Mouse (Mus musculus) liver, postnatal 0 days (tissue): ENCODE measurements around the gene Kctd19. TPM values are rescaled to one million over a fixed set of nuclear protein-coding genes. Genes with fewer than 3 reads are reported as not detected.

Experiments
- ATAC-seq: fragments of 200-750 bp; cut with Nextera tagmentation; 2 replicates; pipeline ENCODE4 v1.8.0; 2017; ENCODE audit warnings: mild to moderate bottlenecking, moderate library complexity
- DNase-seq: peaks from one replicate; pipeline ENCODE4 v3.0.0-alpha.2; 2016
- H3K27ac ChIP-seq: fragments of 300-500 bp; sonication (generic); 2 replicates; pipeline ENCODE4 v1.5.1; 2014; ENCODE audit warnings: antibody characterized with exemption, moderate library complexity, mild to moderate bottlenecking, low read depth
- H3K27me3 ChIP-seq: fragments of 300-500 bp; sonication (generic); 2 replicates; pipeline ENCODE4 v1.6.1; 2014; ENCODE audit warnings: low read length, control low read depth, mixed read lengths; ENCODE audit not compliant: insufficient read depth
- H3K36me3 ChIP-seq: fragments of 300-500 bp; sonication (generic); replicated peaks from 2 replicates; pipeline ENCODE4 v1.6.1; 2014; ENCODE audit warnings: mild to moderate bottlenecking, control low read depth, low read length, moderate library complexity, mixed read lengths; ENCODE audit not compliant: insufficient read depth
- H3K4me1 ChIP-seq: fragments of 300-500 bp; sonication (generic); 2 replicates; pipeline ENCODE4 v1.6.1; 2014; ENCODE audit warnings: antibody characterized with exemption, mild to moderate bottlenecking, control low read depth; ENCODE audit not compliant: insufficient read depth
- H3K4me2 ChIP-seq: fragments of 300-500 bp; sonication (generic); 2 replicates; pipeline ENCODE4 v1.6.1; 2014; ENCODE audit warnings: low read depth, mild to moderate bottlenecking, low read length, moderate library complexity, mixed read lengths
- H3K4me3 ChIP-seq: fragments of 300-500 bp; sonication (generic); 2 replicates; pipeline ENCODE4 v1.5.1; 2014; ENCODE audit warnings: low read depth, low read length
- H3K9ac ChIP-seq: fragments of 300-500 bp; sonication (generic); replicated peaks from 2 replicates; pipeline ENCODE4 v1.6.1; 2014; ENCODE audit warnings: mild to moderate bottlenecking, moderate library complexity
- H3K9me3 ChIP-seq: fragments of 300-500 bp; sonication (generic); 2 replicates; pipeline ENCODE4 v1.6.1; 2016; ENCODE audit warnings: mild to moderate bottlenecking, control low read depth, low read length, mixed read lengths
- CTCF ChIP-seq: sonication (generic); IDR thresholded peaks from 2 replicates; pipeline ENCODE4 v1.5.1; 2016; ENCODE audit warnings: antibody characterized with exemption, low read depth
- EP300 ChIP-seq: IDR thresholded peaks from 2 replicates; pipeline ENCODE4 v1.6.1; 2016; ENCODE audit warnings: antibody characterized with exemption, low read depth, mild to moderate bottlenecking
- WGBS: fragments of 180-500 bp; shearing (Covaris S2); extraction: QIAGEN DNeasy Blood & Tissue Kit; methylation state at CpG from one replicate; pipeline ENCODE4 v1.1.7; 2014; ENCODE audit not compliant: insufficient replicate concordance; 5-methylcytosine and 5-hydroxymethylcytosine counted together
- polyA plus RNA-seq: library from polyadenylated mRNA; unstranded; fragments of >200 nt; fragmentation: Nextera tagmentation; extraction: Ambion mirVana; gene quantifications from 2 replicates; pipeline ENCODE4 v1.2.1, GENCODE M21; 2015

The Kctd19 gene
- polyA plus RNA-seq, 1 experiment from 2014 or later, result not detected

- no peaks in the 10 kb centered on the region for H3K36me3 ChIP-seq
- no peak for TF ChIP-seq EP300
- no peak for TF ChIP-seq CTCF
- ATAC-seq (no peak), DNase-seq (no peak)
- no peak overlapping the region for H3K4me2 ChIP-seq
- H3K9ac ChIP-seq, result no peak overlapping the region
- no peak overlapping the region for H3K27ac ChIP-seq
- H3K27me3 ChIP-seq, result no peaks in the 10 kb centered on the region
- no peak overlapping the region for H3K4me3 ChIP-seq
- no peaks in the 10 kb centered on the region for H3K9me3 ChIP-seq
- WGBS, result 70% methylated on average over 7 of the region's 7 CpGs
- H3K4me1 ChIP-seq, result no peaks in the 10 kb centered on the region
Measured at GRCm38 (mm10) chr8:105431743-105432515, 18.6 kb upstream of the Kctd19 start.

GRCm38 (mm10) chr8:105426878-105427277 lies 13.6 kb upstream of the Kctd19 start:
- H3K36me3 ChIP-seq, result no peaks in the 10 kb centered on the region
- 36% methylated on average over 6 of the region's 6 CpGs for WGBS
- TF ChIP-seq EP300 (no peak), CTCF (no peak)
- no peak overlapping the region for H3K4me3 ChIP-seq
- no peak for DNase-seq
- no peak for ATAC-seq
- no peaks in the 10 kb centered on the region for H3K27me3 ChIP-seq
- H3K9me3 ChIP-seq, result no peaks in the 10 kb centered on the region
- no peak overlapping the region for H3K4me2 ChIP-seq
- H3K4me1 ChIP-seq, result no peaks in the 10 kb centered on the region
- H3K9ac ChIP-seq, result no peak overlapping the region
- H3K27ac ChIP-seq, result no peak overlapping the region

GRCm38 (mm10) chr8:105422006-105422405 lies 8.7 kb upstream of the Kctd19 start:
- ATAC-seq (no peak), DNase-seq (no peak)
- Histone ChIP-seq H3K36me3 (no peaks in the 10 kb centered on the region), H3K27me3 (no peaks in the 10 kb centered on the region), H3K9me3 (no peaks in the 10 kb centered on the region), H3K4me1 (no peaks in the 10 kb centered on the region), H3K9ac (no peak overlapping the region), H3K27ac (no peak overlapping the region), H3K4me2 (no peak overlapping the region), H3K4me3 (no peak overlapping the region)
- no peak for TF ChIP-seq CTCF
- TF ChIP-seq EP300, result no peak
- 65% methylated on average over 1 of the region's 1 CpGs for WGBS

GRCm38 (mm10) chr8:105419800-105420199 lies 6.5 kb upstream of the Kctd19 start:
- ATAC-seq (no peak), DNase-seq (no peak)
- TF ChIP-seq CTCF (no peak), EP300 (no peak)
- H3K9me3 ChIP-seq, result no peaks in the 10 kb centered on the region
- 87% methylated on average over 4 of the region's 4 CpGs for WGBS
- H3K4me2 ChIP-seq, result no peak overlapping the region
- H3K27ac ChIP-seq, result no peak overlapping the region
- no peaks in the 10 kb centered on the region for H3K36me3 ChIP-seq
- H3K4me3 ChIP-seq, result no peak overlapping the region
- no peaks in the 10 kb centered on the region for H3K4me1 ChIP-seq
- no peak overlapping the region for H3K9ac ChIP-seq
- no peaks in the 10 kb centered on the region for H3K27me3 ChIP-seq

GRCm38 (mm10) chr8:105418992-105419391 lies 5.7 kb upstream of the Kctd19 start:
- ATAC-seq, result no peak
- TF ChIP-seq CTCF (peak; percentile 25; the same call in 1 of the 2 replicates), EP300 (no peak)
- Histone ChIP-seq H3K27ac (no peak overlapping the region), H3K9ac (no peak overlapping the region), H3K27me3 (peaks cover 4% of the 10 kb centered on the region), H3K9me3 (no peaks in the 10 kb centered on the region), H3K36me3 (no peaks in the 10 kb centered on the region), H3K4me3 (no peak overlapping the region), H3K4me1 (no peaks in the 10 kb centered on the region), H3K4me2 (no peak overlapping the region)
- WGBS, result 76% methylated on average over 2 of the region's 2 CpGs
- no peak for DNase-seq

GRCm38 (mm10) chr8:105409947-105410346 lies 3.4 kb downstream of the Kctd19 start:
- H3K9ac ChIP-seq, result no peak overlapping the region
- no peak for ATAC-seq

More at GRCm38 (mm10) chr8:105409947-105410346, 3.4 kb downstream of the Kctd19 start:
- Histone ChIP-seq H3K4me1 (peaks cover 7% of the 10 kb centered on the region), H3K9me3 (no peaks in the 10 kb centered on the region), H3K4me3 (no peak overlapping the region), H3K27me3 (peaks cover 20% of the 10 kb centered on the region), H3K27ac (no peak overlapping the region), H3K4me2 (no peak overlapping the region), H3K36me3 (no peaks in the 10 kb centered on the region)
- DNase-seq, result no peak
- 89% methylated on average over 6 of the region's 6 CpGs for WGBS
- TF ChIP-seq EP300 (no peak), CTCF (no peak)
